Mouse (Mus musculus): Measurements from ENCODE around the gene Fam172a.

DNA sequence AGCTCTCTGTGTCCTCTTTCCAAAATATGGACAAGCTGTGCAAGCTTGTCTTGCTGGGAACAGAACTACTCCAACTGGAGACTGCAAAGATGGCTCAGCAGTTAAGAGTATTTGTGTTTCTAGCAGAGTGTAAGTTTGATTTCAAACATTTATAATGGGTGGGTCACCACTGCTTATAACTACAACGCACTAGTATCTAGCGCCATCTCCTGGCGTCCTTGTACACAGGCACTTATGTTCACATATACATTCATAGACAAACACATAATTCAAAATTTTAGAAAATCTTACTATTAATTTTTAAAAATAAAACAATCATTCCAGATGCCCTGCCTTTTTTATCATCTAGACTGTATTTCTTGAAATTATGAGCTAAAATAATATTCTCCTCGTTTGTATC, 147.0 kb downstream of the Fam172a start:
- peak; percentile 45 for TF ChIP-seq CTCF (IDR thresholded peaks at IDR 0.05)
- no peak for TF ChIP-seq POLR2A (IDR thresholded peaks at IDR 0.05; ENCODE audit: insufficient read depth, low read depth, low read length)
- TF ChIP-seq EP300 (IDR thresholded peaks at IDR 0.05; ENCODE audit: insufficient read depth, low read depth, low read length) = no peak

All from heart, adult 2 months (tissue).